Mouse (Mus musculus) testis, adult 2 months (tissue): ENCODE measurements around the gene Efcab8.

ENCODE experiments used
- CTCF ChIP-seq: fragments of 200-500 bp; IDR thresholded peaks from 2 replicates; pipeline ENCODE4 v1.5.1; 2012; ENCODE audit warnings: low read depth, mild to moderate bottlenecking, inconsistent platforms, low read length, moderate library complexity; ENCODE audit not compliant: control insufficient read depth, insufficient read depth, insufficient replicate concordance
- POLR2A ChIP-seq: fragments of 200-500 bp; IDR thresholded peaks from 2 replicates; pipeline ENCODE4 v1.6.1; 2012; ENCODE audit warnings: low read depth, mild to moderate bottlenecking, inconsistent platforms, low read length, moderate library complexity; ENCODE audit not compliant: control insufficient read depth

DNA sequence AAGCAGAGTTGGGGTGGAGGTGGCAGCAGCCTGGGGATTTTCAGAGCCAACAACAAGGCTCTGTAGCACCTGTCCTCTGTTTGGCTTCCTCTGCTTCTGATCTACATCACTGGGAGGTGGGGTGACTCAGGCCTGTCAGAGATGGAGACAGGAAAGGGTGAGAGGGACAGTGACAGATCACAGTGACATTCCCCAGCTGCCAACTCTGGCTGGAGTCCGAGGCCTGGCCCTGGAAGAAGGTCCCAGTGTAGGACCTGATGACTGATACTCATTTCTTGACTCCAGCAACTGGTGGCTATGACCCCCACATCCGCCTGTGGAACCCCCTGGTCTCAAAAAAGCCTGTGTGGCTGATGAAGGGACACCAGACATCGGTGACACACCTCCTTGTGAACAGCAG, 30.2 kb downstream of the Efcab8 start:
- no peak for TF ChIP-seq CTCF
- no peak for TF ChIP-seq POLR2A
